Mouse (Mus musculus) liver, postnatal 0 days (tissue): ENCODE results near the gene Klhl35.

Experiments
- CTCF ChIP-seq: sonication (generic); IDR thresholded peaks from 2 replicates; pipeline ENCODE4 v1.5.1; 2016; ENCODE audit warnings: antibody characterized with exemption, low read depth
- EP300 ChIP-seq: IDR thresholded peaks from 2 replicates; pipeline ENCODE4 v1.6.1; 2016; ENCODE audit warnings: antibody characterized with exemption, low read depth, mild to moderate bottlenecking

DNA sequence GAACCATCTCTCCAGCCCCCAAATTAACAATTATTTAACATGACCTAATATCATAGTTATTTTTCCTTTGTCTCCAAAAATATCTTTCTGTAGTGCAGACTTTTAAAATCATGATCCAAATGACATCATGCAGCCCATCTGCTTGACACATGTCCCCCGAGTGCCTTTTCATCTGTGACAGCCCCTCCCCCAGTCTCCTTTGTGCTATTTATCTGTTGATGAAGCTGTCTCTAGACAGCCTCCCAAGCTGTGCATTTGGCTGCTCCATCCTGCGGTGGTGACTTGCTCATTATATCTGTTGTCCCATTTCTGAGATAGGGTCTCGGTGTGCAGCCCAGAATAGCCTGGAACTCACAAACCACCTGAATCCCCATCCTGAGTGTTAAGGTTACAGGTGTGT, 16.1 kb upstream of the Klhl35 start:
- TF ChIP-seq CTCF: no peak
- TF ChIP-seq EP300: no peak
